Mouse (Mus musculus): Measurements from ENCODE around the gene Atp8b5.

GRCm38 (mm10) chr4:43367787-43368186, 100.8 kb downstream of the Atp8b5 start:
- no peak for TF ChIP-seq POLR2A (IDR thresholded peaks at IDR 0.05; ENCODE audit: control insufficient read depth, low read depth, low read length)
- no peak for TF ChIP-seq CTCF (IDR thresholded peaks at IDR 0.05; ENCODE audit: control insufficient read depth, insufficient read depth, insufficient replicate concordance, low read depth, low read length)
